Mouse (Mus musculus) common myeloid progenitor, adult 5-6 weeks (primary cell): ENCODE data around the gene Phpt1. TPM values are rescaled to one million over a fixed set of nuclear protein-coding genes. Genes with fewer than 3 reads are reported as not detected.

ENCODE experiments used
- ATAC-seq: replicated peaks from 2 replicates; pipeline ENCODE4 v1.8.0; 2016; ENCODE audit warnings: low read depth, mild to moderate bottlenecking, moderate TSS enrichment, inconsistent platforms; ENCODE audit not compliant: poor library complexity, severe bottlenecking
- total RNA-seq: library from RNA; stranded (forward); fragments of 200-1000, 187-1606 nt; gene quantifications from 2 replicates; pipeline ENCODE4 v1.2.3, GENCODE M21; 2017

Phpt1 gene
- total RNA-seq = 33.5 and 40.8 TPM in 2 replicates

- ATAC-seq = peak; percentile 90
Observed at GRCm38 (mm10) chr2:25574579-25575431, at the start of gene Phpt1, which contains the start of gene Mamdc4. Phpt1 (minus strand) TSS chr2:25575224. Mamdc4 (minus strand) TSS chr2:25574845.

GRCm38 (mm10) chr2:25621229-25622200 is 46.5 kb upstream of the Phpt1 start, which contains the start of gene Tmem141:
Tmem141 (minus strand) TSS chr2:25622005.
- ATAC-seq = peak; percentile 78

DNA sequence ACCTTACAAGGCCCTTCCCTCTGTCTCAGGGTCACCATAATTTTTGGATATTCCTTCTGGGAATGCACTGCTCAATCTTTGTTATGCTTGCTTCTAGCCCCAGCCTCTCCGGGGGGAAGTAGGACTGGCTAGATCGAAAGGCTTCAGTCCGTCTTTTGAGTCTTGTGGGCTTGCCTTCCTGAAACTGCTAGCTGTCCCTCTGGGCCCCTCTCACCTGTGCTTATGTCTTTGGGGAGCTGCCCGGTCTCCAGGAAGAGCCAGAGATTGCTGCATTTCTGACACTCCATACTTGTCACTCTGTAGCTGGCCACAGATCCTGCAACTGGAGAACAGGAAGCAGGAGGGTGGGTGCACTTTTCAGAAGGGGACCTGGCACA is 45.8 kb upstream of the Phpt1 start:
- no peak for ATAC-seq

DNA sequence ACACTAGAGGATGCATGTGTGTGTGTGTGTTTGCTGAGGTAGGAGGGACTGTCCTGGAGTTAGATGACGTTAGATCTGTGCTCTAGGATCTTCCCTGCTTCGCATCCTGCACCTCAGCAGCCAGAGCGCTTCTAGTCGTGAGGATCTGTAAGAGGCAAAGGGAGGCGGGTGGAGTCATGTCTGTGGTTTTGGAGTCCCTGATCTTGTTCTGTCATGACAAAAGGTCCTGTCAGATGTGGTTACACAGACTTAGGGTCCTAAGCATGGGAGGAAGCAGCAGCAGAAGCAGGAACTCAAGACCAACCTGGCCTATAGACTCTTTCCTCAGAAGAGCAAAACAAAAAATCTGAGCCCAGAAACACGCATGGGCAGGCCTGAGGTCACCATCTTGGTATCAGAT is 45.4 kb upstream of the Phpt1 start:
- peak; percentile 53 for ATAC-seq

GRCm38 (mm10) chr2:25617578-25617977 is 42.6 kb upstream of the Phpt1 start, which contains the start of gene Ccdc183:
Ccdc183 (minus strand) TSS chr2:25617678.
- ATAC-seq = no peak

GRCm38 (mm10) chr2:25616398-25616797 is 41.4 kb upstream of the Phpt1 start:
- ATAC-seq = no peak

DNA sequence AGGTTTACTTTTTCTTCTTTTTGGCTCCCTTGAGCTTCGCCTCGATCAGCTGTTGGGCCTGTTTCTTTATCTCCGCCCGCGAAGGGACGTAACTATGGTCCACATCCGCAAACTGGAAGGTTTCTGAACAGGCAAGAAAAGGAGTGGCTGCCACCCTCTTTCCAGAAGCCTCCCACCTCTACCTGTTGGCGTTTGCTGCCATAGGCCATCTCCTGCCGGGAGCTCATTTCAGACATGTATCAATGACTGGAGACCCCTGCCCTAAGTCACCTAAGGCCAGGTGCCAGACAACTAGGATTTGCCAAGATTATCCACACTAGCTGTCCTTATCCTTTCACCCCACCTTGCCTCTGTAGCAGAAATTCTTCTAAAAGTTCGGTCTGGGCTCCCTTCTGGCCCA is 33.6 kb upstream of the Phpt1 start:
- ATAC-seq = peak; percentile 35

DNA sequence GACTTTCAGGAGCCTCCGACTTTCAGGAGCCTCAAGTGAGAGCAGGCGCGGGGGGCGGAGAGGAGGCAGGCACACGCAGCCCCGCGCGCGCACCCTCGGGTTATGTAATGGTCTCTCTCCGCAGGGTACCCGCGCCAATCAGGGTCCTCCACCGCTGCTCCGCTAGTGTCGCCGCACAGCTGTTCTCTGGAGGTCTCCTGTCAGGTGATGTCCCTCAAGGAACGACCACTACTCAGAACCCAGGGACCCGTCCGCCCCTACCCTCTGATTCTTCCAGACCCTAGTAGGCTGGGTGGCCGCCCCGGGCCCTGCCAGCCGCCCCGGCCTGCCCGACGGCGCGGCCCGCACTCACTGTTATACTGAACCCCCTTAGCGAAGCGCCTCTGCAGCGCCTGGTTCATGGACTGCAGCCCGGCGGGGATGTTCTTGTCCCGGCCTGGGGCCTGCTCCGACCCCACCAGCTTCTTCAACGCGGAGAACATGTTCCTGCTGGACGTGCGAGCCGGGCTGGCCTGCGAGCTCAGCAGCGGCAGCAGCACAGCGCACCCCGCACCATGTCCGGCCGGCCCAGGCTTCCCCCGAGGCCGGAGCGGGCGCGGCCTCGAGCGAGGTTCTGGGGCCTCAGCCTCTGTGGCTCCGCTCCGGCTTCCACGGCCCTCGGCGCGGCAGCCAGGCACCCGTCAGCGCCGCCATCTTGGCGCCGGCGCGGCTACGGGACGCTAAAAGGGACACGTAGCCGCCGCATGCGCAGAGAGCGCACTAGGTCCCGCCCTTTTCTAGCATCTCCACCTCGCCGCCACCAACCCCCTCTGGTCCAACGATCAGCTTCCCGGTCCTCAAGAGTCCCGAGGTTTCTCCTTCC is 33.0 kb upstream of the Phpt1 start, which contains the start of gene Rabl6:
Rabl6 (minus strand) TSS at position 761 of the 862 bp plus-strand sequence.
- ATAC-seq = peak; percentile 93

DNA sequence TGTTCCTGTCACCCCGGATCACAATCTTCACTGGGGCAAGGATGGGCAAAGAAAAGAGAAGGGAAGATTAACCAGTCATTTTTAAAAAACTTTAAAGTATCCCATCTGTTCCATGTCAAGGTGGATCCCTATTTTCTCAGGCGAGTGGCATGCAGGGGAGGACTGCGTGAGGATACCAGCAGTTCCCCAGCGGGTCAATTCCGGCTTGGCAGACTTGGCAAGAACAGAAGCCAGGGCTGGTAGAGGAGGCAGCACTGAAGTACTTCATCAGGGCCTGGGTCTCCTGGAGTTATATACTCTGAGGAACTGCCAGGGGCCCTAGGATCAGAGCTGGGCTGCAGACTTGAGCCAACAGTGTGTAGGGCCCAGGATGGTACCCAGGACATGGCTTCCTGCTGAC is 27.5 kb upstream of the Phpt1 start:
- ATAC-seq = no peak

DNA sequence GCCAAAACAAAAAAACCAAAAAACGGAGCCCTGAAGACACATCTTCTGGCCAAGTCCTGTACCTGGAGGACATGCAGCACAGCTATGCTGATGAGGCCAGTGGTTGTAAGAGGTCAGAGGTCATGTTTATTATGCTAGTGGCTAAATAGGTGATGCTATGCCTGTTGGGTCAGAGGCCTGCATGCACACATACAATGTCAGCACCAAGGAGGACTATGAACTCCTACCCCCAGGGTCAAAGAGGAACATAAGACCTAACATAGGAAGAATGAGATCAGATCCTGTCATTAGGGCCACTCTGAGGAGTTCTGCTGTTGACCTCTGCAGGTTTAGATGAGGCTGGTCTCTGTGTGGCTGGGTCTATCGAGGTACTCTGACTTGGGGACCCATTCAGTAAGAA is 25.0 kb upstream of the Phpt1 start:
- no peak for ATAC-seq

GRCm38 (mm10) chr2:25598749-25599148 is 23.7 kb upstream of the Phpt1 start:
- no peak for ATAC-seq

DNA sequence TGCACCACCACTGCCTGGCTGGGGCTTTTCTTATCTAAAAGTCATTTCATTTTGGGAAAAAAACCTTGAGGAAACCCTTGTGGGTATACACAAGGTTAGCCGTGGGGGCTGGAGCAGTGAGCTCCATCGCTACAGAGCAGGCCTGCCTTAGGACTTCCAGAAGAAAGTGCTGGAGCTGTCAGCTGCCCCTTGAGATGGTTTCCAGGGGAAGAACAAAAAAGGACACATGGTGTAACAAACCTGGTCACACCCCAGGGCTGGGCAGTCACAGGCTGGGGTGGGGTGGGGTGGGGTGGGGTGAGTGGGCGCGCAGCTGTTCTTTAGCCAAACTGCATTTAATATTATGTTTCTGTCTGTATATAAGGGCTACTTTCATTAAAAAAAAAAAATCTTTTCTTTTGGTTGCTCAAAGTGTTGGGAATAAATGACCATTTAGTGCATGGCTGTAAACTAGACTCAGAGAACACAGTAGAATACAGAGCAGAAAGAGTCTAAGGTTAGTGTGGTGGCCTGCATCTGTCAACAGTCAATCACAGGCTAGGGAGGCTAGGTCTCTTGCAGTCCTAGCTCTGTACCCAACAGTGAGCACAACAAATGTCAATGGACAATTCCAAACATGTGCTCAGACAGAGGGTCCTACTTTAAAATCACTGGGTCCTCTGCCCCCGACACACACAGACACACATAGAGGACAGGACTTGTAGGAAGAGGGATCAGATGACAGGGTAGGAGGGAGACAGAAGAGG is 21.9 kb upstream of the Phpt1 start:
- ATAC-seq = no peak

DNA sequence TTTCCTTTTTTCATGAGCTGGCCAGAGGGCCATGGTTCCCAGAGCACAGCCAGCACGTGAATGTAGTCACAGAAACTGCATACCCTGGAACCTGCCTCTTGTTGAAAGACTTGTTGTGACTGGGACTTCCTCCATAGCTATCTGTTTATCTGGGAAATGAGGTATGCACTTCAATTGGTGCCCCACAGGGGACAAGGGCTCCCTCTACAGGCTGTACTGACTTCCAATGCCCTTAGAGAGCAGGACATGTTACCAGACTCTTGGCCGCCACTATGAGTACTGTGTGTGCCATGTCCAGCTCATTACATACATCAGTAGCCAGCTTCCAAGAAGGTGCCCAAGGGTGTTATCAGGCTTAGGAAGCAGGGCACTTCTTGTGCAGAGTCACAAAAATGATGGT is 16.8 kb upstream of the Phpt1 start:
- ATAC-seq = peak; percentile 84

GRCm38 (mm10) chr2:25588227-25588907 is 13.3 kb upstream of the Phpt1 start:
- no peak for ATAC-seq

GRCm38 (mm10) chr2:25587290-25587689 is 12.3 kb upstream of the Phpt1 start:
- no peak for ATAC-seq

DNA sequence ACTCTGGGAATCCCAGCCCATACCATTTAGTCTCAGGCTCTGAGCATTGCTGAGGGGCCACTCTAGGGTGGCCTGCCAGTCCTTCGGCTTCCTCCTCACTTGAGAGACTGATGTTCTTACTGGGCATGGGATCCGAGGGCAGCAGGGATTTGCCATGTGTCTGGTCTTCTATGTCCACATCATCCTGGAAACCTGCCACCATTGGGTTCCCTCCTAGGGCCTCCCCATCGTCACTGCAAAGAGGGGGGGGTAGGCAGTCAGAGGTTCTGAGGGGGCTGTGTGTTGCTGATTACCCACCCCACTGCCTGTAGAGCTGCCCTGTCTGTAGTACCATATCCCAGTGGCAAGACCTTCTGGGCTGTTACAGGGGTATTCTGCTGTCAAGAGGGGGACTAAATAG is 10.6 kb upstream of the Phpt1 start:
- ATAC-seq = no peak

DNA sequence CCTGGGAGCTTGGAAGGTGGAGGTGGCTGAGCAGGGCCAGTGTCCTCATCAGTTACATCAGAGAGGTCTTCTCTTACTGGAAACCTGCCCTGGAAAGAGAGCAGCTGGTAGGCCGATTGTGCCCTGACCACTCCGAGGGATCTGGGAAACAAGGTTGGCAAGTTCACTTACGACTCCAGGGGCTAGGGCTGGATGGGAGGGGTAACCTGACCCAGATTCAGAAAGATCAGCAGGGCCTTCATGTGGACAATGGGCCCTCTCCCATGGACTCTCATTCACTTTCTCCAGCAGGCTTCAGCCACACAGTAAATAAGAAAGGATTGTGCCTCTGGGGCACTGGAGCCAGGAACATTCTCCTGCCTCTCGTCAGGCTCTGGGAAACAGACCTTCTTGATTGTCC is 9.8 kb upstream of the Phpt1 start:
- ATAC-seq = no peak

- no peak for ATAC-seq
Observed at GRCm38 (mm10) chr2:25584152-25584551, 9.1 kb upstream of the Phpt1 start.
